Mouse (Mus musculus): ENCODE results near the gene Ap3d1. TPM values are rescaled to one million over a fixed set of nuclear protein-coding genes. Genes with fewer than 3 reads are reported as not detected.
A peak's percentile ranks its signal among the peaks of the same experiment; 100 is the strongest.

Ap3d1 gene
- polyA plus RNA-seq (2014; fragmentation: Nextera tagmentation; extraction: Ambion mirVana): 68.5 and 85.1 TPM in 2 replicates

GRCm38 (mm10) chr10:80742180-80742978 lies at the start of gene Ap3d1:
Gene Ap3d1, minus strand, starts transcription at chr10:80742264.
- DNase-seq (ENCODE audit: low spot score): peak; percentile 99
- Histone ChIP-seq H3K4me2 (replicated peaks; ENCODE audit: low read depth, low read length) (peak within 1 kb of the TSS; percentile 95), H3K9me3 (ENCODE audit: control insufficient read depth, low read length) (no peaks in the 10 kb centered on the region), H3K27me3 (ENCODE audit: control insufficient read depth, insufficient read depth, low read length) (no peaks in the 10 kb centered on the region), H3K4me1 (replicated peaks; ENCODE audit: control insufficient read depth, insufficient read depth, low read length) (peaks cover 11% of the 10 kb centered on the region), H3K36me3 (ENCODE audit: control insufficient read depth, insufficient read depth, low read length) (no peaks in the 10 kb centered on the region), H3K9ac (ENCODE audit: low read depth, low read length) (peak within 1 kb of the TSS; percentile 96), H3K27ac (ENCODE audit: low read depth, low read length) (peak within 1 kb of the TSS; percentile 76), H3K4me3 (ENCODE audit: low read depth, low read length) (peak within 1 kb of the TSS; percentile 99)
- ATAC-seq (ENCODE audit: low FRiP score): peak; percentile 100
- WGBS: 3% methylated on average over 24 of the region's 25 CpGs

GRCm38 (mm10) chr10:80791476-80792174 lies 49.6 kb upstream of the Ap3d1 start:
- ATAC-seq (ENCODE audit: low FRiP score) (no peak), DNase-seq (ENCODE audit: low spot score) (no peak)
- H3K36me3 ChIP-seq (ENCODE audit: control insufficient read depth, insufficient read depth, low read length): peaks cover 24% of the 10 kb centered on the region
- peaks cover 2% of the 10 kb centered on the region; the same call in 1 of the 2 replicates for H3K4me1 ChIP-seq (replicated peaks; ENCODE audit: control insufficient read depth, insufficient read depth, low read length)
- H3K9me3 ChIP-seq (ENCODE audit: control insufficient read depth, low read length): no peaks in the 10 kb centered on the region
- WGBS: 86% methylated on average over 31 of the region's 33 CpGs
- no peak overlapping the region for H3K9ac ChIP-seq (ENCODE audit: low read depth, low read length)
- no peak overlapping the region for H3K27ac ChIP-seq (ENCODE audit: low read depth, low read length)
- H3K4me3 ChIP-seq (ENCODE audit: low read depth, low read length): no peak overlapping the region
- H3K27me3 ChIP-seq (ENCODE audit: control insufficient read depth, insufficient read depth, low read length): no peaks in the 10 kb centered on the region
- no peak overlapping the region for H3K4me2 ChIP-seq (replicated peaks; ENCODE audit: low read depth, low read length)

GRCm38 (mm10) chr10:80790761-80791404 lies 48.8 kb upstream of the Ap3d1 start:
- no peaks in the 10 kb centered on the region for H3K9me3 ChIP-seq (ENCODE audit: control insufficient read depth, low read length)
- no peaks in the 10 kb centered on the region for H3K4me1 ChIP-seq (replicated peaks; ENCODE audit: control insufficient read depth, insufficient read depth, low read length)
- ATAC-seq (ENCODE audit: low FRiP score) (no peak), DNase-seq (ENCODE audit: low spot score) (no peak)
- H3K27ac ChIP-seq (ENCODE audit: low read depth, low read length): no peak overlapping the region
- no peak overlapping the region for H3K4me2 ChIP-seq (replicated peaks; ENCODE audit: low read depth, low read length)
- no peaks in the 10 kb centered on the region for H3K27me3 ChIP-seq (ENCODE audit: control insufficient read depth, insufficient read depth, low read length)
- H3K9ac ChIP-seq (ENCODE audit: low read depth, low read length): no peak overlapping the region
- H3K36me3 ChIP-seq (ENCODE audit: control insufficient read depth, insufficient read depth, low read length): peaks cover 29% of the 10 kb centered on the region
- no peak overlapping the region for H3K4me3 ChIP-seq (ENCODE audit: low read depth, low read length)
- 88% methylated on average over 19 of the region's 19 CpGs for WGBS

- Histone ChIP-seq H3K27ac (ENCODE audit: low read depth, low read length) (no peak overlapping the region), H3K4me1 (replicated peaks; ENCODE audit: control insufficient read depth, insufficient read depth, low read length) (no peaks in the 10 kb centered on the region), H3K9ac (ENCODE audit: low read depth, low read length) (no peak overlapping the region), H3K27me3 (ENCODE audit: control insufficient read depth, insufficient read depth, low read length) (no peaks in the 10 kb centered on the region), H3K36me3 (ENCODE audit: control insufficient read depth, insufficient read depth, low read length) (peaks cover 38% of the 10 kb centered on the region), H3K4me2 (replicated peaks; ENCODE audit: low read depth, low read length) (no peak overlapping the region), H3K4me3 (ENCODE audit: low read depth, low read length) (no peak overlapping the region), H3K9me3 (ENCODE audit: control insufficient read depth, low read length) (no peaks in the 10 kb centered on the region)
- DNase-seq (ENCODE audit: low spot score) (no peak), ATAC-seq (ENCODE audit: low FRiP score) (no peak)
- WGBS: 95% methylated on average over 2 of the region's 2 CpGs
Observed at GRCm38 (mm10) chr10:80787517-80787916, 45.5 kb upstream of the Ap3d1 start.

GRCm38 (mm10) chr10:80785963-80786362 lies 43.9 kb upstream of the Ap3d1 start:
- Histone ChIP-seq H3K27me3 (ENCODE audit: control insufficient read depth, insufficient read depth, low read length) (no peaks in the 10 kb centered on the region), H3K4me1 (replicated peaks; ENCODE audit: control insufficient read depth, insufficient read depth, low read length) (no peaks in the 10 kb centered on the region), H3K9ac (ENCODE audit: low read depth, low read length) (no peak overlapping the region), H3K4me3 (ENCODE audit: low read depth, low read length) (no peak overlapping the region), H3K27ac (ENCODE audit: low read depth, low read length) (no peak overlapping the region), H3K9me3 (ENCODE audit: control insufficient read depth, low read length) (no peaks in the 10 kb centered on the region), H3K4me2 (replicated peaks; ENCODE audit: low read depth, low read length) (no peak overlapping the region), H3K36me3 (ENCODE audit: control insufficient read depth, insufficient read depth, low read length) (peaks cover 33% of the 10 kb centered on the region)
- DNase-seq (ENCODE audit: low spot score) (no peak), ATAC-seq (ENCODE audit: low FRiP score) (no peak)
- WGBS: 94% methylated on average over 11 of the region's 11 CpGs

- Histone ChIP-seq H3K4me3 (ENCODE audit: low read depth, low read length) (no peak overlapping the region), H3K27ac (ENCODE audit: low read depth, low read length) (no peak overlapping the region), H3K27me3 (ENCODE audit: control insufficient read depth, insufficient read depth, low read length) (no peaks in the 10 kb centered on the region), H3K9ac (ENCODE audit: low read depth, low read length) (no peak overlapping the region), H3K36me3 (ENCODE audit: control insufficient read depth, insufficient read depth, low read length) (peaks cover 32% of the 10 kb centered on the region), H3K4me2 (replicated peaks; ENCODE audit: low read depth, low read length) (no peak overlapping the region), H3K4me1 (replicated peaks; ENCODE audit: control insufficient read depth, insufficient read depth, low read length) (no peaks in the 10 kb centered on the region), H3K9me3 (ENCODE audit: control insufficient read depth, low read length) (no peaks in the 10 kb centered on the region)
- ATAC-seq (ENCODE audit: low FRiP score) (no peak), DNase-seq (ENCODE audit: low spot score) (no peak)
- 59% methylated on average over 12 of the region's 12 CpGs for WGBS
Observed at GRCm38 (mm10) chr10:80784871-80785270, 42.8 kb upstream of the Ap3d1 start.

- WGBS: 86% methylated on average over 2 of the region's 2 CpGs
- H3K4me2 ChIP-seq (replicated peaks; ENCODE audit: low read depth, low read length): no peak overlapping the region
- no peaks in the 10 kb centered on the region for H3K27me3 ChIP-seq (ENCODE audit: control insufficient read depth, insufficient read depth, low read length)
- no peaks in the 10 kb centered on the region for H3K4me1 ChIP-seq (replicated peaks; ENCODE audit: control insufficient read depth, insufficient read depth, low read length)
- H3K36me3 ChIP-seq (ENCODE audit: control insufficient read depth, insufficient read depth, low read length): peaks cover 32% of the 10 kb centered on the region
- DNase-seq (ENCODE audit: low spot score) (no peak), ATAC-seq (ENCODE audit: low FRiP score) (no peak)
- H3K4me3 ChIP-seq (ENCODE audit: low read depth, low read length): no peak overlapping the region
- no peak overlapping the region for H3K27ac ChIP-seq (ENCODE audit: low read depth, low read length)
- H3K9me3 ChIP-seq (ENCODE audit: control insufficient read depth, low read length): no peaks in the 10 kb centered on the region
- no peak overlapping the region for H3K9ac ChIP-seq (ENCODE audit: low read depth, low read length)
Observed at GRCm38 (mm10) chr10:80784302-80784701, 42.2 kb upstream of the Ap3d1 start.

- Histone ChIP-seq H3K9me3 (ENCODE audit: control insufficient read depth, low read length) (no peaks in the 10 kb centered on the region), H3K36me3 (ENCODE audit: control insufficient read depth, insufficient read depth, low read length) (peaks cover 14% of the 10 kb centered on the region), H3K4me3 (ENCODE audit: low read depth, low read length) (no peak overlapping the region), H3K9ac (ENCODE audit: low read depth, low read length) (no peak overlapping the region), H3K27ac (ENCODE audit: low read depth, low read length) (no peak overlapping the region), H3K27me3 (ENCODE audit: control insufficient read depth, insufficient read depth, low read length) (no peaks in the 10 kb centered on the region), H3K4me1 (replicated peaks; ENCODE audit: control insufficient read depth, insufficient read depth, low read length) (no peaks in the 10 kb centered on the region), H3K4me2 (replicated peaks; ENCODE audit: low read depth, low read length) (no peak overlapping the region)
- no peak for ATAC-seq (ENCODE audit: low FRiP score)
- DNase-seq (ENCODE audit: low spot score): no peak
Observed at GRCm38 (mm10) chr10:80779565-80779964, 37.5 kb upstream of the Ap3d1 start.

Data from hindbrain, embryonic 11.5 days (tissue).